Comparison of ENCODE assay signal across 8 mouse cellular contexts in the genomic region with DNA sequence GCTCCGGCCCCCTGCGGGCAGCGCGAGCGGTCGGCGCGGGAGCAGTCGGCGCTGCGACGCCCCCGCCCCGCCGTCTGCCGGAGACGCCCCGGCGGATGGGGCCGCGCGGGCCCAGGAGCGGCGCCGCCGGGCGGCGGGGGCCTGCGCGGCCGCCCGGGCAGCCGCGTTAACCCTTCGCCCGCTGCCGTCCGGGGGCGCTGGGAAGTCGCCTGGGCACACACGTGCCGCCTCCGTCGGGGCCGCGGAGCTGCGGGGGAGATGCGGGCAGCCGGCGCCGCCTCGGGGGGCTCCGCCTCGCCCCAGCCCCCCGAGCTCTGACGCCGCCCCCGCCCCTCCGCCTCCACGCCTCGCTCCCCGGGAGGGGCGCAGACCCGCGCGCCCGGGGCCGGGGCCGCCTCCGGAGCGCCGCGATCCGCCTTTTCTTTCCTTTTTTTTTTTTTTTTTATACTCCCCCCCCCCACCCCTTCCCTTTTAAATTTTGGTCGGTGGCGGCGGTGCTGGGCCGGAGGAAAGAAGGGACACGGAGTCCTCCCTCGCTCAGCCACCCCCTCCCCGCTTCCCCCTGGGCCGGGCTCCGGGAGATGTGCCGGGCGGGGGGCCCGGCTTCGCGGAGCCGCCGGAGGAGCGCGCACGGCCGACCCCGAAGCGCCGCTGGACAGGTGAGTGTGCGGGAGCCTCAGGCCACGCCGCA. TPM values are rescaled to one million over a fixed set of nuclear protein-coding genes. Genes with fewer than 3 reads are reported as not detected.
DNase-seq lines count a peak whose midpoint lies in the region; ATAC-seq and TF ChIP-seq lines count a peak whose summit lies in the region.

No protein-coding gene starts in this region.

- H3K36me3 ChIP-seq in kidney, embryonic 14.5 days (ENCODE audit: control insufficient read depth, insufficient read depth, low read length) = 0 out of 2 replicates have a peak, but pooled peaks cover under 1% of the 10 kb centered on the region
- peaks cover 16% of the 10 kb centered on the region for H3K36me3 ChIP-seq in E14TG2a.4 (ENCODE audit: insufficient read depth, low read length)
- no peaks in the 10 kb centered on the region for H3K36me3 ChIP-seq in embryonic facial prominence, embryonic 11.5 days (replicated peaks; ENCODE audit: control insufficient read depth, insufficient read depth, low read depth, low read length)
- H3K36me3 ChIP-seq in intestine, embryonic 15.5 days = no peaks in the 10 kb centered on the region
- no peaks in the 10 kb centered on the region for H3K36me3 ChIP-seq in midbrain, embryonic 14.5 days (ENCODE audit: control insufficient read depth, insufficient read depth, low read length)

- no peak for TF ChIP-seq CTCF in E14TG2a.4 (conservative IDR thresholded peaks at IDR 0.05; ENCODE audit: low read length)

- H3K9ac ChIP-seq in kidney, embryonic 14.5 days (ENCODE audit: low read depth, low read length) = peak overlapping the region; percentile 94
- peak overlapping the region; percentile 90 for H3K9ac ChIP-seq in embryonic facial prominence, embryonic 11.5 days (replicated peaks; ENCODE audit: low read length)
- peak overlapping the region; percentile 74 for H3K9ac ChIP-seq in intestine, embryonic 15.5 days
- peak overlapping the region; percentile 99 for H3K9ac ChIP-seq in midbrain, embryonic 14.5 days (replicated peaks; ENCODE audit: low read length)

- H3K27me3 ChIP-seq in kidney, embryonic 14.5 days (ENCODE audit: control insufficient read depth, insufficient read depth, low read length) = no peaks in the 10 kb centered on the region; the same call in 1 of the 2 replicates
- peaks cover 18% of the 10 kb centered on the region for H3K27me3 ChIP-seq in E14TG2a.4 (ENCODE audit: insufficient read depth, low read length)
- no peaks in the 10 kb centered on the region; the same call in 1 of the 2 replicates for H3K27me3 ChIP-seq in embryonic facial prominence, embryonic 11.5 days (ENCODE audit: control insufficient read depth, insufficient read depth, low read length)
- peaks cover 12% of the 10 kb centered on the region; the same call in 1 of the 2 replicates for H3K27me3 ChIP-seq in intestine, embryonic 15.5 days (replicated peaks)
- no peaks in the 10 kb centered on the region for H3K27me3 ChIP-seq in midbrain, embryonic 14.5 days (ENCODE audit: control insufficient read depth, insufficient read depth, low read length)

- ATAC-seq in kidney, embryonic 14.5 days (ENCODE audit: low FRiP score, low TSS enrichment) = no peak
- ATAC-seq in embryonic facial prominence, embryonic 11.5 days (replicated peaks; ENCODE audit: insufficient number of reproducible peaks, low FRiP score, low TSS enrichment, low read depth) = no peak
- ATAC-seq in intestine, embryonic 15.5 days = peak; percentile 11
- peak; percentile 3 for ATAC-seq in midbrain, embryonic 14.5 days (ENCODE audit: low FRiP score, low TSS enrichment)

- no peak for DNase-seq in kidney, adult 8-10 months
- DNase-seq in embryonic facial prominence, embryonic 11.5 days (ENCODE audit: low spot score) = peak; percentile 63
- DNase-seq in midbrain, embryonic 14.5 days = peak; percentile 81
- DNase-seq in left cerebral cortex, postnatal 36 days (ENCODE audit: low spot score in 2 of 2) = no peak
- no peak for DNase-seq in embryo, embryonic 10 days (ENCODE audit: low spot score)

- peaks cover 40% of the 10 kb centered on the region for H3K4me1 ChIP-seq in kidney, embryonic 14.5 days (ENCODE audit: control insufficient read depth, insufficient read depth, low read length)
- peaks cover 72% of the 10 kb centered on the region for H3K4me1 ChIP-seq in E14TG2a.4 (replicated peaks; ENCODE audit: low read depth, low read length)
- H3K4me1 ChIP-seq in embryonic facial prominence, embryonic 11.5 days (ENCODE audit: control insufficient read depth, insufficient read depth, low read length) = peaks cover 10% of the 10 kb centered on the region
- H3K4me1 ChIP-seq in intestine, embryonic 15.5 days (replicated peaks) = peaks cover 47% of the 10 kb centered on the region
- peaks cover 44% of the 10 kb centered on the region for H3K4me1 ChIP-seq in midbrain, embryonic 14.5 days (ENCODE audit: control insufficient read depth, insufficient read depth, low read length)

- intact Hi-C loops in left cerebral cortex, postnatal 36 days (cut with DNase I) = loop anchor here (2.0 to 5.0 kb wide), 2 partner anchors 16 to 97 kb away; partner anchors contain the start of gene Samd1

- H3K9me3 ChIP-seq in kidney, embryonic 14.5 days (ENCODE audit: control insufficient read depth, low read length) = no peaks in the 10 kb centered on the region
- H3K9me3 ChIP-seq in E14TG2a.4 (ENCODE audit: low read length) = no peaks in the 10 kb centered on the region
- H3K9me3 ChIP-seq in embryonic facial prominence, embryonic 11.5 days (replicated peaks; ENCODE audit: control insufficient read depth, low read length) = no peaks in the 10 kb centered on the region
- H3K9me3 ChIP-seq in intestine, embryonic 15.5 days = no peaks in the 10 kb centered on the region
- no peaks in the 10 kb centered on the region for H3K9me3 ChIP-seq in midbrain, embryonic 14.5 days (ENCODE audit: control insufficient read depth, low read length)

- H3K27ac ChIP-seq in kidney, embryonic 14.5 days (ENCODE audit: low read depth, low read length) = peak overlapping the region; percentile 94
- H3K27ac ChIP-seq in embryonic facial prominence, embryonic 11.5 days (replicated peaks; ENCODE audit: low read depth, low read length) = peak overlapping the region; percentile 97
- H3K27ac ChIP-seq in intestine, embryonic 15.5 days = peak overlapping the region; percentile 97
- H3K27ac ChIP-seq in midbrain, embryonic 14.5 days (replicated peaks; ENCODE audit: low read depth, low read length) = peak overlapping the region; percentile 99

- H3K4me2 ChIP-seq in kidney, embryonic 14.5 days (replicated peaks; ENCODE audit: low read depth, low read length) = peak overlapping the region; percentile 96
- H3K4me2 ChIP-seq in embryonic facial prominence, embryonic 11.5 days (ENCODE audit: low read depth, low read length) = peak overlapping the region; percentile 95
- peak overlapping the region; percentile 91 for H3K4me2 ChIP-seq in intestine, embryonic 15.5 days (replicated peaks)
- H3K4me2 ChIP-seq in midbrain, embryonic 14.5 days (ENCODE audit: low read length) = peak overlapping the region; percentile 60

- 1% methylated on average over 36 of the region's 100 CpGs for WGBS in kidney, embryonic 14.5 days
- under 1% methylated on average over 83 of the region's 100 CpGs for WGBS in embryonic facial prominence, embryonic 11.5 days
- WGBS in intestine, embryonic 15.5 days = under 1% methylated on average over 53 of the region's 100 CpGs
- WGBS in midbrain, embryonic 14.5 days = under 1% methylated on average over 86 of the region's 100 CpGs

- H3K4me3 ChIP-seq in kidney, embryonic 14.5 days (ENCODE audit: low read length) = peak overlapping the region; percentile 97
- H3K4me3 ChIP-seq in E14TG2a.4 (replicated peaks; ENCODE audit: low read length) = peak overlapping the region; percentile 96
- peak overlapping the region; percentile 99 for H3K4me3 ChIP-seq in embryonic facial prominence, embryonic 11.5 days (ENCODE audit: low read depth, low read length)
- H3K4me3 ChIP-seq in intestine, embryonic 15.5 days (replicated peaks) = peak overlapping the region; percentile 87
- H3K4me3 ChIP-seq in midbrain, embryonic 14.5 days (replicated peaks; ENCODE audit: low read depth, low read length) = peak overlapping the region; percentile 99

RNA-seq across cellular contexts. Expression of gene Adgrl1, which starts 0.5 kb away (rescaled TPM):
- polyA plus RNA-seq in kidney, embryonic 14.5 days (2014; fragmentation: Nextera tagmentation; extraction: Ambion mirVana) = 24.4 and 27.5 TPM in 2 replicates
- polyA plus RNA-seq in embryonic facial prominence, embryonic 11.5 days (2014; fragmentation: Nextera tagmentation; extraction: Ambion mirVana) = 18.3 and 20.5 TPM in 2 replicates
- polyA plus RNA-seq in intestine, embryonic 15.5 days (2015; fragmentation: Nextera tagmentation; extraction: Ambion mirVana) = 11.0 and 13.4 TPM in 2 replicates
- 77.2 and 92.7 TPM in 2 replicates for polyA plus RNA-seq in midbrain, embryonic 14.5 days (2014; fragmentation: Nextera tagmentation; extraction: Ambion mirVana)
- 100 to 1,000 TPM; 422 to 433 TPM for total RNA-seq in left cerebral cortex, postnatal 36 days (2021)

RNA-seq across cellular contexts. Expression of gene Gm10644, which starts 54.6 kb away (rescaled TPM):
- 0.37 and 0.61 TPM in 2 replicates for polyA plus RNA-seq in kidney, embryonic 14.5 days (2014; fragmentation: Nextera tagmentation; extraction: Ambion mirVana)
- 0.66 and 0.72 TPM in 2 replicates for polyA plus RNA-seq in embryonic facial prominence, embryonic 11.5 days (2014; fragmentation: Nextera tagmentation; extraction: Ambion mirVana)
- 0.44 and 0.47 TPM in 2 replicates for polyA plus RNA-seq in intestine, embryonic 15.5 days (2015; fragmentation: Nextera tagmentation; extraction: Ambion mirVana)
- polyA plus RNA-seq in midbrain, embryonic 14.5 days (2014; fragmentation: Nextera tagmentation; extraction: Ambion mirVana) = 1.0 and 1.1 TPM in 2 replicates
- total RNA-seq in left cerebral cortex, postnatal 36 days (2021) = under 1 TPM; 0.25 to 0.54 TPM

RNA-seq across cellular contexts. Expression of gene Asf1b, which starts 54.9 kb away (rescaled TPM):
- 68.2 and 71.4 TPM in 2 replicates for polyA plus RNA-seq in kidney, embryonic 14.5 days (2014; fragmentation: Nextera tagmentation; extraction: Ambion mirVana)
- polyA plus RNA-seq in embryonic facial prominence, embryonic 11.5 days (2014; fragmentation: Nextera tagmentation; extraction: Ambion mirVana) = 82.6 and 83.0 TPM in 2 replicates
- 57.8 and 60.9 TPM in 2 replicates for polyA plus RNA-seq in intestine, embryonic 15.5 days (2015; fragmentation: Nextera tagmentation; extraction: Ambion mirVana)
- 7.9 and 15.5 TPM in 2 replicates for polyA plus RNA-seq in midbrain, embryonic 14.5 days (2014; fragmentation: Nextera tagmentation; extraction: Ambion mirVana)
- under 1 TPM; 0.39 to 0.48 TPM for total RNA-seq in left cerebral cortex, postnatal 36 days (2021)

Comparison
In these comparisons a context has a peak if more than half of its experiments do, and no peak if none do; other contexts are left out.
1. ATAC-seq: peak in intestine, embryonic 15.5 days (single experiment) and midbrain, embryonic 14.5 days (single experiment); none in kidney, embryonic 14.5 days (single experiment) and embryonic facial prominence, embryonic 11.5 days (single experiment).
2. DNase-seq: peak in embryonic facial prominence, embryonic 11.5 days (single experiment) and midbrain, embryonic 14.5 days (single experiment); none in kidney, adult 8-10 months (0 of 2), left cerebral cortex, postnatal 36 days (0 of 2) and embryo, embryonic 10 days (single experiment).
3. Peak in every context shown above with its lines, with median percentiles within 50 percentile points of each other: H3K27ac ChIP-seq, H3K4me2 ChIP-seq, H3K4me3 ChIP-seq and H3K9ac ChIP-seq.